Mouse (Mus musculus) lung, embryonic 16.5 days (tissue): Measurements from ENCODE around the gene Bex1. TPM values are rescaled to one million over a fixed set of nuclear protein-coding genes. Genes with fewer than 3 reads are reported as not detected.
"Not testable (repeated sequence)": the region's sequence is repeated elsewhere in the genome, so short reads cannot be mapped to it uniquely, and the experiment has no call there.

Experiments used
- ATAC-seq: fragments of 200-750 bp; cut with Nextera tagmentation; 2 replicates; pipeline ENCODE4 v1.8.0; 2017; ENCODE audit warnings: low read depth, mild to moderate bottlenecking, moderate library complexity
- H3K27ac ChIP-seq: fragments of 300-500 bp; sonication (generic); 2 replicates; pipeline ENCODE4 v1.5.1; 2014; ENCODE audit warnings: mild to moderate bottlenecking, control low read depth, low read length
- H3K27me3 ChIP-seq: fragments of 300-500 bp; sonication (generic); 2 replicates; pipeline ENCODE4 v1.6.1; 2014; ENCODE audit warnings: low read depth, low read length, mixed read lengths; ENCODE audit not compliant: control insufficient read depth, insufficient read depth
- H3K36me3 ChIP-seq: fragments of 300-500 bp; sonication (generic); 2 replicates; pipeline ENCODE4 v1.6.1; 2014; ENCODE audit warnings: low read length; ENCODE audit not compliant: control insufficient read depth, insufficient read depth
- H3K4me1 ChIP-seq: fragments of 300-500 bp; sonication (generic); replicated peaks from 2 replicates; pipeline ENCODE4 v1.6.1; 2014; ENCODE audit warnings: low read length, mixed read lengths; ENCODE audit not compliant: control insufficient read depth, insufficient read depth
- H3K4me2 ChIP-seq: fragments of 300-500 bp; sonication (generic); 2 replicates; pipeline ENCODE4 v1.6.1; 2014; ENCODE audit warnings: low read depth, low read length, control low read depth
- H3K4me3 ChIP-seq: fragments of 300-500 bp; sonication (generic); 2 replicates; pipeline ENCODE4 v1.5.1; 2014; ENCODE audit warnings: mild to moderate bottlenecking, low read length, control low read depth
- H3K9ac ChIP-seq: fragments of 300-500 bp; sonication (generic); 2 replicates; pipeline ENCODE4 v1.6.1; 2014; ENCODE audit warnings: low read length, control low read depth
- H3K9me3 ChIP-seq: fragments of 300-500 bp; sonication (generic); 2 replicates; pipeline ENCODE4 v1.6.1; 2016; ENCODE audit warnings: low read length; ENCODE audit not compliant: control insufficient read depth
- WGBS: fragments of 180-500 bp; shearing (Covaris S2); extraction: QIAGEN DNeasy Blood & Tissue Kit; methylation state at CpG from one replicate; pipeline ENCODE4 v1.1.7; 2014; 5-methylcytosine and 5-hydroxymethylcytosine counted together
- polyA plus RNA-seq: library from polyadenylated mRNA; unstranded; fragments of >200 nt; fragmentation: Nextera tagmentation; extraction: Ambion mirVana; gene quantifications from 2 replicates; pipeline ENCODE4 v1.2.1, GENCODE M21; 2015

The Bex1 gene
- 79.2 and 82.0 TPM in 2 replicates for polyA plus RNA-seq

GRCm38 (mm10) chrX:136214729-136215677 lies at the start of gene Bex1, which contains the start of gene Tceal7:
Gene Bex1 (minus strand): TSS chrX:136215513.
Gene Tceal7 (plus strand): TSS chrX:136214779.
- not testable (repeated sequence) for H3K9me3 ChIP-seq, H3K27me3 ChIP-seq, H3K27ac ChIP-seq, H3K4me1 ChIP-seq, H3K9ac ChIP-seq, H3K36me3 ChIP-seq
- Histone ChIP-seq H3K4me3 (peak within 1 kb of the TSS; percentile 35), H3K4me2 (peak within 1 kb of the TSS; percentile 43)
- ATAC-seq = peak; percentile 90
- 29% methylated on average over 9 of the region's 67 CpGs for whole genome bisulfite sequencing

- Histone ChIP-seq H3K27me3 (no peaks in the 10 kb centered on the region), H3K4me3 (no peak overlapping the region), H3K4me1 (peaks cover 6% of the 10 kb centered on the region; the same call in 1 of the 2 replicates), H3K9ac (no peak overlapping the region), H3K27ac (peak overlapping the region; percentile 22; the same call in 1 of the 2 replicates), H3K36me3 (no peaks in the 10 kb centered on the region), H3K9me3 (no peaks in the 10 kb centered on the region), H3K4me2 (no peak overlapping the region)
- no peak for ATAC-seq
- 38% methylated on average over 6 of the region's 6 CpGs for WGBS
These were observed 36.9 kb upstream of the Bex1 start for GRCm38 (mm10) chrX:136252023-136252729.

GRCm38 (mm10) chrX:136249671-136250070 lies 34.4 kb upstream of the Bex1 start:
- 0 out of 2 replicates have a peak, but pooled peaks have one; percentile 2 for ATAC-seq
- Histone ChIP-seq H3K27me3 (no peaks in the 10 kb centered on the region), H3K4me2 (no peak overlapping the region), H3K27ac (peak overlapping the region; percentile 46; the same call in 1 of the 2 replicates), H3K4me3 (no peak overlapping the region), H3K9ac (no peak overlapping the region), H3K9me3 (no peaks in the 10 kb centered on the region), H3K4me1 (peaks cover 6% of the 10 kb centered on the region; the same call in 1 of the 2 replicates), H3K36me3 (no peaks in the 10 kb centered on the region)
- 29% methylated on average over 7 of the region's 7 CpGs for WGBS

- 33% methylated on average over 6 of the region's 6 CpGs for WGBS
- no peak overlapping the region for H3K4me3 ChIP-seq
- H3K9me3 ChIP-seq = no peaks in the 10 kb centered on the region
- no peak for ATAC-seq
- H3K27ac ChIP-seq = peak overlapping the region; percentile 55
- peaks cover 6% of the 10 kb centered on the region; the same call in 1 of the 2 replicates for H3K4me1 ChIP-seq
- H3K9ac ChIP-seq = no peak overlapping the region
- no peaks in the 10 kb centered on the region for H3K36me3 ChIP-seq
- H3K4me2 ChIP-seq = no peak overlapping the region
- no peaks in the 10 kb centered on the region for H3K27me3 ChIP-seq
These were observed 33.5 kb upstream of the Bex1 start for GRCm38 (mm10) chrX:136248811-136249210.

GRCm38 (mm10) chrX:136245521-136246071 lies 30.3 kb upstream of the Bex1 start:
- H3K27me3 ChIP-seq = no peaks in the 10 kb centered on the region
- H3K4me2 ChIP-seq = peak overlapping the region; percentile 49
- peak overlapping the region; percentile 67 for H3K4me3 ChIP-seq
- WGBS = 20% methylated on average over 14 of the region's 15 CpGs
- ATAC-seq = peak; percentile 76
- no peaks in the 10 kb centered on the region for H3K9me3 ChIP-seq
- peak overlapping the region; percentile 90 for H3K27ac ChIP-seq
- H3K4me1 ChIP-seq = peaks cover 6% of the 10 kb centered on the region; the same call in 1 of the 2 replicates
- H3K36me3 ChIP-seq = no peaks in the 10 kb centered on the region
- H3K9ac ChIP-seq = peak overlapping the region; percentile 79

GRCm38 (mm10) chrX:136244574-136245229 lies 29.4 kb upstream of the Bex1 start, which contains the start of gene Tceal9:
Gene Tceal9 (plus strand): TSS chrX:136245079.
- Histone ChIP-seq H3K4me3 (peak within 1 kb of the TSS; percentile 67), H3K9ac (peak within 1 kb of the TSS; percentile 79), H3K4me1 (peaks cover 6% of the 10 kb centered on the region; the same call in 1 of the 2 replicates), H3K36me3 (no peaks in the 10 kb centered on the region), H3K27me3 (no peaks in the 10 kb centered on the region), H3K9me3 (no peaks in the 10 kb centered on the region), H3K4me2 (peak within 1 kb of the TSS; percentile 49), H3K27ac (peak within 1 kb of the TSS; percentile 90)
- peak; percentile 92 for ATAC-seq
- 21% methylated on average over 20 of the region's 20 CpGs for WGBS

GRCm38 (mm10) chrX:136243181-136243580 lies 27.9 kb upstream of the Bex1 start:
- 81% methylated on average over 2 of the region's 2 CpGs for WGBS
- H3K27ac ChIP-seq = no peak overlapping the region
- no peak for ATAC-seq

GRCm38 (mm10) chrX:136238118-136238517 lies 22.8 kb upstream of the Bex1 start:
- ATAC-seq = no peak
- no peak overlapping the region for H3K9ac ChIP-seq
- 42% methylated on average over 3 of the region's 3 CpGs for WGBS
- no peaks in the 10 kb centered on the region for H3K4me1 ChIP-seq
- no peak overlapping the region for H3K4me2 ChIP-seq
- no peaks in the 10 kb centered on the region for H3K36me3 ChIP-seq
- no peaks in the 10 kb centered on the region for H3K27me3 ChIP-seq
- H3K9me3 ChIP-seq = no peaks in the 10 kb centered on the region
- no peak overlapping the region for H3K27ac ChIP-seq
- H3K4me3 ChIP-seq = no peak overlapping the region

More at GRCm38 (mm10) chrX:136243181-136243580, 27.9 kb upstream of the Bex1 start:
- H3K9me3 ChIP-seq = no peaks in the 10 kb centered on the region
- no peak overlapping the region for H3K4me3 ChIP-seq
- no peak overlapping the region for H3K9ac ChIP-seq
- H3K36me3 ChIP-seq = no peaks in the 10 kb centered on the region
- no peaks in the 10 kb centered on the region for H3K27me3 ChIP-seq
- peaks cover 3% of the 10 kb centered on the region; the same call in 1 of the 2 replicates for H3K4me1 ChIP-seq
- H3K4me2 ChIP-seq = no peak overlapping the region
